Mouse (Mus musculus): Measurements from ENCODE around the gene Phf5a. TPM values are rescaled to one million over a fixed set of nuclear protein-coding genes. Genes with fewer than 3 reads are reported as not detected.
A peak's percentile ranks its signal among the peaks of the same experiment; 100 is the strongest.

Phf5a gene
- polyA plus RNA-seq, 1 experiment from 2014 or later, result 122 TPM

- no peaks in the 10 kb centered on the region for H3K36me3 ChIP-seq (ENCODE audit: control insufficient read depth, insufficient read depth, low read length)
- H3K4me3 ChIP-seq (ENCODE audit: low read length), result no peak overlapping the region
- no peak overlapping the region for H3K27ac ChIP-seq (ENCODE audit: low read length)
- H3K27me3 ChIP-seq (replicated peaks; ENCODE audit: control insufficient read depth, insufficient read depth, low read length), result no peaks in the 10 kb centered on the region
- no peaks in the 10 kb centered on the region for H3K9me3 ChIP-seq (ENCODE audit: control insufficient read depth, low read length)
- WGBS, result 62% methylated on average over 3 of the region's 3 CpGs
- H3K4me2 ChIP-seq (ENCODE audit: low read depth, low read length), result no peak overlapping the region
- no peak for ATAC-seq
- H3K9ac ChIP-seq (ENCODE audit: low read depth, low read length), result no peak overlapping the region
- H3K4me1 ChIP-seq (ENCODE audit: control insufficient read depth, insufficient read depth, low read length), result peaks cover 28% of the 10 kb centered on the region
Observed at GRCm38 (mm10) chr15:81834171-81834841, 37.4 kb downstream of the Phf5a start.

- WGBS, result 63% methylated on average over 4 of the region's 4 CpGs
- no peaks in the 10 kb centered on the region for H3K9me3 ChIP-seq (ENCODE audit: control insufficient read depth, low read length)
- H3K4me3 ChIP-seq (ENCODE audit: low read length), result no peak overlapping the region
- no peak overlapping the region for H3K4me2 ChIP-seq (ENCODE audit: low read depth, low read length)
- H3K36me3 ChIP-seq (ENCODE audit: control insufficient read depth, insufficient read depth, low read length), result no peaks in the 10 kb centered on the region
- no peaks in the 10 kb centered on the region for H3K27me3 ChIP-seq (replicated peaks; ENCODE audit: control insufficient read depth, insufficient read depth, low read length)
- peaks cover 28% of the 10 kb centered on the region for H3K4me1 ChIP-seq (ENCODE audit: control insufficient read depth, insufficient read depth, low read length)
- H3K9ac ChIP-seq (ENCODE audit: low read depth, low read length), result no peak overlapping the region
- H3K27ac ChIP-seq (ENCODE audit: low read length), result no peak overlapping the region
- no peak for ATAC-seq
Observed at GRCm38 (mm10) chr15:81833481-81833880, 38.2 kb downstream of the Phf5a start.

GRCm38 (mm10) chr15:81832219-81832618, 39.5 kb downstream of the Phf5a start:
- Histone ChIP-seq H3K4me3 (ENCODE audit: low read length) (no peak overlapping the region), H3K9me3 (ENCODE audit: control insufficient read depth, low read length) (no peaks in the 10 kb centered on the region), H3K4me2 (ENCODE audit: low read depth, low read length) (no peak overlapping the region), H3K36me3 (ENCODE audit: control insufficient read depth, insufficient read depth, low read length) (no peaks in the 10 kb centered on the region), H3K27me3 (replicated peaks; ENCODE audit: control insufficient read depth, insufficient read depth, low read length) (no peaks in the 10 kb centered on the region), H3K4me1 (ENCODE audit: control insufficient read depth, insufficient read depth, low read length) (peaks cover 26% of the 10 kb centered on the region), H3K9ac (ENCODE audit: low read depth, low read length) (no peak overlapping the region), H3K27ac (ENCODE audit: low read length) (no peak overlapping the region)
- 72% methylated on average over 3 of the region's 3 CpGs for WGBS
- no peak for ATAC-seq

GRCm38 (mm10) chr15:81831136-81831825, 40.4 kb downstream of the Phf5a start:
- ATAC-seq, result peak; percentile 89
- H3K4me1 ChIP-seq (ENCODE audit: control insufficient read depth, insufficient read depth, low read length), result peaks cover 18% of the 10 kb centered on the region
- peak overlapping the region; percentile 74 for H3K27ac ChIP-seq (ENCODE audit: low read length)
- peak overlapping the region; percentile 53 for H3K4me2 ChIP-seq (ENCODE audit: low read depth, low read length)
- peak overlapping the region; percentile 50 for H3K9ac ChIP-seq (ENCODE audit: low read depth, low read length)
- H3K9me3 ChIP-seq (ENCODE audit: control insufficient read depth, low read length), result no peaks in the 10 kb centered on the region
- H3K36me3 ChIP-seq (ENCODE audit: control insufficient read depth, insufficient read depth, low read length), result no peaks in the 10 kb centered on the region
- H3K27me3 ChIP-seq (replicated peaks; ENCODE audit: control insufficient read depth, insufficient read depth, low read length), result no peaks in the 10 kb centered on the region
- peak overlapping the region; percentile 26; the same call in 1 of the 2 replicates for H3K4me3 ChIP-seq (ENCODE audit: low read length)
- 14% methylated on average over 24 of the region's 24 CpGs for WGBS

- no peaks in the 10 kb centered on the region for H3K27me3 ChIP-seq (replicated peaks; ENCODE audit: control insufficient read depth, insufficient read depth, low read length)
- no peaks in the 10 kb centered on the region for H3K9me3 ChIP-seq (ENCODE audit: control insufficient read depth, low read length)
- WGBS, result 78% methylated on average over 4 of the region's 4 CpGs
- no peaks in the 10 kb centered on the region for H3K36me3 ChIP-seq (ENCODE audit: control insufficient read depth, insufficient read depth, low read length)
- H3K27ac ChIP-seq (ENCODE audit: low read length), result no peak overlapping the region
- peaks cover 11% of the 10 kb centered on the region for H3K4me1 ChIP-seq (ENCODE audit: control insufficient read depth, insufficient read depth, low read length)
- H3K4me2 ChIP-seq (ENCODE audit: low read depth, low read length), result no peak overlapping the region
- H3K9ac ChIP-seq (ENCODE audit: low read depth, low read length), result peak overlapping the region; percentile 50; the same call in 1 of the 2 replicates
- no peak for ATAC-seq
- no peak overlapping the region for H3K4me3 ChIP-seq (ENCODE audit: low read length)
Observed at GRCm38 (mm10) chr15:81830530-81830929, 41.2 kb downstream of the Phf5a start.

GRCm38 (mm10) chr15:81829208-81829580, 42.5 kb downstream of the Phf5a start:
- H3K9me3 ChIP-seq (ENCODE audit: control insufficient read depth, low read length), result no peaks in the 10 kb centered on the region
- H3K4me1 ChIP-seq (ENCODE audit: control insufficient read depth, insufficient read depth, low read length), result peaks cover 7% of the 10 kb centered on the region; the same call in 1 of the 2 replicates
- H3K4me3 ChIP-seq (ENCODE audit: low read length), result no peak overlapping the region
- no peak overlapping the region for H3K9ac ChIP-seq (ENCODE audit: low read depth, low read length)
- no peak overlapping the region for H3K4me2 ChIP-seq (ENCODE audit: low read depth, low read length)
- no peak for ATAC-seq
- H3K27me3 ChIP-seq (replicated peaks; ENCODE audit: control insufficient read depth, insufficient read depth, low read length), result no peaks in the 10 kb centered on the region
- no peak overlapping the region for H3K27ac ChIP-seq (ENCODE audit: low read length)
- no peaks in the 10 kb centered on the region for H3K36me3 ChIP-seq (ENCODE audit: control insufficient read depth, insufficient read depth, low read length)
- WGBS, result 62% methylated on average over 2 of the region's 2 CpGs

- no peak overlapping the region for H3K4me3 ChIP-seq (ENCODE audit: low read length)
- H3K27ac ChIP-seq (ENCODE audit: low read length), result no peak overlapping the region
- no peaks in the 10 kb centered on the region for H3K27me3 ChIP-seq (replicated peaks; ENCODE audit: control insufficient read depth, insufficient read depth, low read length)
- no peak overlapping the region for H3K4me2 ChIP-seq (ENCODE audit: low read depth, low read length)
- H3K36me3 ChIP-seq (ENCODE audit: control insufficient read depth, insufficient read depth, low read length), result no peaks in the 10 kb centered on the region
- no peak overlapping the region for H3K9ac ChIP-seq (ENCODE audit: low read depth, low read length)
- no peaks in the 10 kb centered on the region for H3K9me3 ChIP-seq (ENCODE audit: control insufficient read depth, low read length)
- peaks cover 7% of the 10 kb centered on the region; the same call in 1 of the 2 replicates for H3K4me1 ChIP-seq (ENCODE audit: control insufficient read depth, insufficient read depth, low read length)
- no peak for ATAC-seq
- WGBS, result 87% methylated on average over 7 of the region's 7 CpGs
Observed at GRCm38 (mm10) chr15:81828426-81829207, 43.1 kb downstream of the Phf5a start.

- Histone ChIP-seq H3K4me3 (ENCODE audit: low read length) (no peak overlapping the region), H3K4me2 (ENCODE audit: low read depth, low read length) (no peak overlapping the region), H3K9ac (ENCODE audit: low read depth, low read length) (no peak overlapping the region), H3K27me3 (replicated peaks; ENCODE audit: control insufficient read depth, insufficient read depth, low read length) (no peaks in the 10 kb centered on the region), H3K4me1 (ENCODE audit: control insufficient read depth, insufficient read depth, low read length) (no peaks in the 10 kb centered on the region), H3K9me3 (ENCODE audit: control insufficient read depth, low read length) (no peaks in the 10 kb centered on the region), H3K36me3 (ENCODE audit: control insufficient read depth, insufficient read depth, low read length) (0 out of 2 replicates have a peak, but pooled peaks cover 3% of the 10 kb centered on the region), H3K27ac (ENCODE audit: low read length) (no peak overlapping the region)
- no peak for ATAC-seq
- WGBS, result 69% methylated on average over 3 of the region's 3 CpGs
Observed at GRCm38 (mm10) chr15:81824832-81825231, 46.9 kb downstream of the Phf5a start.

- Histone ChIP-seq H3K4me2 (ENCODE audit: low read depth, low read length) (no peak overlapping the region), H3K4me1 (ENCODE audit: control insufficient read depth, insufficient read depth, low read length) (no peaks in the 10 kb centered on the region), H3K9me3 (ENCODE audit: control insufficient read depth, low read length) (no peaks in the 10 kb centered on the region), H3K4me3 (ENCODE audit: low read length) (no peak overlapping the region), H3K36me3 (ENCODE audit: control insufficient read depth, insufficient read depth, low read length) (0 out of 2 replicates have a peak, but pooled peaks cover 3% of the 10 kb centered on the region), H3K27me3 (replicated peaks; ENCODE audit: control insufficient read depth, insufficient read depth, low read length) (no peaks in the 10 kb centered on the region), H3K9ac (ENCODE audit: low read depth, low read length) (no peak overlapping the region), H3K27ac (ENCODE audit: low read length) (no peak overlapping the region)
- ATAC-seq, result no peak
- WGBS, result 80% methylated on average over 3 of the region's 3 CpGs
Observed at GRCm38 (mm10) chr15:81822631-81823030, 49.1 kb downstream of the Phf5a start.

Measured in intestine, embryonic 16.5 days (tissue).